In genomic region chr17:73948039-73948438, GRCm38 (mm10) we compare ENCODE assay signal across 11 mouse cellular contexts. TPM values are rescaled to one million over a fixed set of nuclear protein-coding genes. Genes with fewer than 3 reads are reported as not detected.
A peak's percentile ranks its signal among the peaks of the same experiment; 100 is the strongest.
DNase-seq lines count a peak whose midpoint lies in the region; ATAC-seq and TF ChIP-seq lines count a peak whose summit lies in the region.
"Had no signal": no experiment of that assay in that cellular context is flagged by ENCODE, and none has a peak within 500 bp of the region (broad histone marks: within the 10 kb centered on the region; RNA-seq: fewer than 3 reads in every experiment).

No protein-coding gene starts in this region.

- DNase-seq in gastrocnemius, adult 2 months: peak; percentile 26
- DNase-seq in gastrocnemius, postnatal 14 days: no peak
- peak; percentile 26 for DNase-seq in midbrain, postnatal 0 days (ENCODE audit: low spot score)
- DNase-seq in heart, postnatal 25 days (ENCODE audit: low spot score): peak; percentile 42
- DNase-seq in cerebellum, adult 9-11 months: no peak
- DNase-seq in retina, embryonic 14.5 days (ENCODE audit: low spot score): no peak
- DNase-seq: cerebellum, adult 11-12 months had no signal

- H3K4me3 ChIP-seq in gastrocnemius, adult 2 months: peak overlapping the region; percentile 70
- H3K4me3 ChIP-seq in midbrain, postnatal 0 days (ENCODE audit: low read depth, low read length): no peak overlapping the region
- H3K4me3 ChIP-seq in midbrain, embryonic 13.5 days (replicated peaks): no peak overlapping the region
- H3K4me3 ChIP-seq: heart, embryonic 15.5 days; limb, embryonic 15.5 days had no signal

- intact Hi-C loops in gastrocnemius, adult 2 months (cut with DNase I): no loop called here
- intact Hi-C loops in gastrocnemius, postnatal 14 days (cut with DNase I; ENCODE audit: low total_unique reads): no loop called here
- intact Hi-C loops in heart, postnatal 25 days (cut with DNase I): no loop called here

- ATAC-seq in midbrain, postnatal 0 days (ENCODE audit: low FRiP score): no peak
- no peak for ATAC-seq in midbrain, embryonic 13.5 days
- peak; percentile 30 for ATAC-seq in monocyte, adult 5-6 weeks (replicated peaks; ENCODE audit: insufficient number of reproducible peaks, low FRiP score, low TSS enrichment, poor library complexity, severe bottlenecking)

- WGBS in midbrain, postnatal 0 days: 84% methylated on average over 3 of the region's 3 CpGs
- WGBS in midbrain, embryonic 13.5 days: 86% methylated on average over 3 of the region's 3 CpGs

- H3K9me3 ChIP-seq in midbrain, postnatal 0 days (ENCODE audit: low read length): no peaks in the 10 kb centered on the region
- H3K9me3 ChIP-seq in midbrain, embryonic 13.5 days: no peaks in the 10 kb centered on the region
- H3K9me3 ChIP-seq: heart, embryonic 15.5 days; limb, embryonic 15.5 days had no signal

- peak overlapping the region; percentile 86 for H3K27ac ChIP-seq in gastrocnemius, adult 2 months
- no peak overlapping the region for H3K27ac ChIP-seq in midbrain, postnatal 0 days (ENCODE audit: low read depth, low read length)
- H3K27ac ChIP-seq in midbrain, embryonic 13.5 days: no peak overlapping the region
- H3K27ac ChIP-seq: heart, embryonic 15.5 days; limb, embryonic 15.5 days had no signal

- H3K9ac ChIP-seq in midbrain, postnatal 0 days (replicated peaks; ENCODE audit: low read length, poor library complexity, severe bottlenecking): no peak overlapping the region
- H3K9ac ChIP-seq in midbrain, embryonic 13.5 days (replicated peaks): no peak overlapping the region
- H3K9ac ChIP-seq: heart, embryonic 15.5 days; limb, embryonic 15.5 days had no signal

- H3K4me2 ChIP-seq in midbrain, postnatal 0 days (ENCODE audit: low read depth, low read length, poor library complexity, severe bottlenecking): no peak overlapping the region
- no peak overlapping the region for H3K4me2 ChIP-seq in midbrain, embryonic 13.5 days (replicated peaks)
- H3K4me2 ChIP-seq: heart, embryonic 15.5 days; limb, embryonic 15.5 days had no signal

- H3K36me3 ChIP-seq in midbrain, postnatal 0 days (ENCODE audit: insufficient read depth, low read length): no peaks in the 10 kb centered on the region
- H3K36me3 ChIP-seq in midbrain, embryonic 13.5 days: no peaks in the 10 kb centered on the region
- H3K36me3 ChIP-seq: heart, embryonic 15.5 days; limb, embryonic 15.5 days had no signal

- H3K27me3 ChIP-seq in midbrain, postnatal 0 days (ENCODE audit: insufficient read depth, low read length): no peaks in the 10 kb centered on the region
- no peaks in the 10 kb centered on the region for H3K27me3 ChIP-seq in midbrain, embryonic 13.5 days
- H3K27me3 ChIP-seq: heart, embryonic 15.5 days; limb, embryonic 15.5 days had no signal

- TF ChIP-seq CTCF in gastrocnemius, adult 2 months (IDR thresholded peaks at IDR 0.05): no peak
- no peak for TF ChIP-seq CTCF in midbrain, postnatal 0 days (IDR thresholded peaks at IDR 0.05)

- H3K4me1 ChIP-seq in midbrain, postnatal 0 days (ENCODE audit: insufficient read depth, low read length): no peaks in the 10 kb centered on the region
- H3K4me1 ChIP-seq in midbrain, embryonic 13.5 days (replicated peaks): no peaks in the 10 kb centered on the region
- H3K4me1 ChIP-seq: limb, embryonic 15.5 days had no signal

RNA-seq across cellular contexts. Expression of gene Xdh, which starts 2.0 kb away (rescaled TPM):
- 10 to 100 TPM; 54.9 to 72.1 TPM for total RNA-seq in gastrocnemius, adult 2 months (2021)
- total RNA-seq in gastrocnemius, postnatal 14 days (2021): 10 to 100 TPM; 18.2 to 19.8 TPM
- total RNA-seq in midbrain, postnatal 0 days (2014; rRNA removed): 0.14 and 0.55 TPM in 2 replicates
- 0.38 and 0.59 TPM in 2 replicates for polyA plus RNA-seq in midbrain, postnatal 0 days (2015; fragmentation: Nextera tagmentation; extraction: Ambion mirVana)
- 0.08 and 0.13 TPM in 2 replicates for polyA plus RNA-seq in midbrain, embryonic 13.5 days (2015; fragmentation: Nextera tagmentation; extraction: Ambion mirVana)
- 100 to 1,000 TPM in 1 of 2 experiments, 10 to 100 TPM in 1; 88.2 to 109 TPM for total RNA-seq in heart, postnatal 25 days (2021)
- total RNA-seq in monocyte, adult 5-6 weeks (2017): 292 to 373 TPM (median 293 TPM) in 3 replicates

Comparison
In these comparisons a context has a peak if more than half of its experiments do, and no peak if none do; other contexts are left out.
1. DNase-seq: peak in gastrocnemius, adult 2 months (single experiment), midbrain, postnatal 0 days (single experiment) and heart, postnatal 25 days (single experiment); none in gastrocnemius, postnatal 14 days (single experiment), cerebellum, adult 9-11 months (single experiment) and retina, embryonic 14.5 days (single experiment).
2. RNA of gene Xdh, which starts 2.0 kb away (total RNA-seq): 292 to 373 TPM in monocyte, adult 5-6 weeks, 88.2 to 109 TPM in heart, postnatal 25 days, 54.9 to 72.1 TPM in gastrocnemius, adult 2 months and 18.2 to 19.8 TPM in gastrocnemius, postnatal 14 days; 0.14 to 0.55 TPM in midbrain, postnatal 0 days; every median in the first group is over 10 times any median in the second.